Comparison of ENCODE assay signal across 8 mouse cellular contexts in the genomic region with DNA sequence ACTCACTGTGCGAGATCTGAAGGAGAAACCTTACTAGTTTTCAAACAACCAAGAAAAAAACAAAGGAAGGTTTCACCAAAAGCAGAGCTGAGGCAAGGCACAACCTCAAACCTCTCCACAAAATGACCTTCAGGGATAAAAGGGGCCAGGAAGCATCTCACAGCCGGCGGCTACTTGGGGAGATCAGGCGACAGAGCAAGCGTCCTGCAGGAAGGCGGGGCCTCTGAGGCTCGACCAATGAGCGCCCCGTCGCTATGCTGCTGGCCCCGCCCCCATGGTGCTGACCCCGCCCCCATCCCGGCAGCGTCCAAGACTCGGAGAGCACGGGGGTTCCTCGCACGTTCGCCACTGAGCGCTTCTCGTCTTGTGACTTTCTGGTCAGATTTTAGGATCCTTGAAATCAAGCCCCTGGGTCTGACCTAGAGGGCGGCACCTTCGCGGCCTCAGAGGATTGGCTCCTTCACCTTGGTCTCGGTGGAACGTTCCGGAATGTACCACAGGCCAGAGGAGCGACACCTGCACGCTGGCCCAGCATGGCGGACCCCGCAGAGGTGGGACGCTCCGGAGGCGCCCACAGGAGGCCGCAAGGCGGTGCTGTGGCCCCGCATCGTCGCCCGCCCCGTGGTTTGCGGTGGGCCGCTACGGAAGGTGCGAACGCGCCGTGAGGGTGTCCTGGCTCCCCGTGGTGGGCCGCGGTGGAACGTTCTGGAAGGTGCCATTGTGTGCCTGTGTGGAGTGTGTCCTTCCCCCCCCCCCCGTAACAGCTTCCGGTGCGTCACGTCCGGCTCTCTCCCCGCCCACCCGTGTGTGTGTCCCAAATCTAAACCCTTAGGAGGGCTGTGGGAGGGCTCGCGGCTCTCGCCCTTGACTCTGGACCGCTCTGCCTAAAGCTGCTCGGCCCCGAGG. TPM values are rescaled to one million over a fixed set of nuclear protein-coding genes. Genes with fewer than 3 reads are reported as not detected.
A peak's percentile ranks its signal among the peaks of the same experiment; 100 is the strongest.
DNase-seq lines count a peak whose midpoint lies in the region; ATAC-seq and TF ChIP-seq lines count a peak whose summit lies in the region.

Gene Slc35e2, plus strand, starts transcription at position 326 of the 906 bp plus-strand sequence.

- peak within 1 kb of the TSS; percentile 93 for H3K4me2 ChIP-seq in heart, embryonic 12.5 days
- peak within 1 kb of the TSS; percentile 96 for H3K4me2 ChIP-seq in kidney, postnatal 0 days (ENCODE audit: low read length)
- peak within 1 kb of the TSS; percentile 84 for H3K4me2 ChIP-seq in liver, embryonic 11.5 days
- H3K4me2 ChIP-seq in stomach, embryonic 14.5 days (replicated peaks; ENCODE audit: low read depth, low read length): peak within 1 kb of the TSS; percentile 73

- H3K27me3 ChIP-seq in C2C12 (ENCODE audit: control insufficient read depth, insufficient read depth, insufficient read length): no peaks in the 10 kb centered on the region
- H3K27me3 ChIP-seq in erythroblast, embryonic 14.5 days (ENCODE audit: control insufficient read depth): no peaks in the 10 kb centered on the region
- no peaks in the 10 kb centered on the region for H3K27me3 ChIP-seq in heart, embryonic 12.5 days (replicated peaks)
- H3K27me3 ChIP-seq in kidney, postnatal 0 days (ENCODE audit: insufficient read depth, low read length): no peaks in the 10 kb centered on the region
- H3K27me3 ChIP-seq in liver, embryonic 11.5 days (replicated peaks; ENCODE audit: control insufficient read depth, insufficient read depth, low read length): no peaks in the 10 kb centered on the region
- H3K27me3 ChIP-seq in stomach, embryonic 14.5 days (ENCODE audit: control insufficient read depth, insufficient read depth, low read length): no peaks in the 10 kb centered on the region

- WGBS in heart, embryonic 12.5 days: under 1% methylated on average over 65 of the region's 65 CpGs
- under 1% methylated on average over 63 of the region's 65 CpGs for WGBS in kidney, postnatal 0 days
- under 1% methylated on average over 58 of the region's 65 CpGs for WGBS in liver, embryonic 11.5 days
- under 1% methylated on average over 59 of the region's 65 CpGs for WGBS in stomach, embryonic 14.5 days

- peaks cover 57% of the 10 kb centered on the region for H3K79me2 ChIP-seq in C2C12 (ENCODE audit: control insufficient read depth, insufficient read depth)

- H3K9ac ChIP-seq in heart, embryonic 12.5 days: peak within 1 kb of the TSS; percentile 95
- peak within 1 kb of the TSS; percentile 77 for H3K9ac ChIP-seq in kidney, postnatal 0 days (ENCODE audit: low read depth, low read length)
- peak within 1 kb of the TSS; percentile 87 for H3K9ac ChIP-seq in liver, embryonic 11.5 days (ENCODE audit: low read depth, low read length)
- H3K9ac ChIP-seq in stomach, embryonic 14.5 days (replicated peaks; ENCODE audit: low read depth, low read length): peak within 1 kb of the TSS; percentile 87

- peak; percentile 98 for DNase-seq in brain, embryonic 14.5 days (ENCODE audit: low read depth)
- DNase-seq in kidney, postnatal 0 days (ENCODE audit: low spot score): peak; percentile 97
- DNase-seq in liver, embryonic 11.5 days (ENCODE audit: low spot score): peak; percentile 98
- DNase-seq in naive thymus-derived CD4-positive, alpha-beta T cell, adult 2 months (ENCODE audit: low read depth): peak; percentile 97

- TF ChIP-seq POLR2A in brain, embryonic 14.5 days (IDR thresholded peaks at IDR 0.05; ENCODE audit: borderline replicate concordance, extremely low read depth, insufficient read depth, insufficient read length, poor library complexity, severe bottlenecking): peak; percentile 76

- H3K4me1 ChIP-seq in erythroblast, embryonic 14.5 days (ENCODE audit: control insufficient read depth): peaks cover 74% of the 10 kb centered on the region
- H3K4me1 ChIP-seq in heart, embryonic 12.5 days (replicated peaks): peaks cover 10% of the 10 kb centered on the region
- no peaks in the 10 kb centered on the region for H3K4me1 ChIP-seq in kidney, postnatal 0 days (replicated peaks; ENCODE audit: insufficient read depth, low read length)
- H3K4me1 ChIP-seq in liver, embryonic 11.5 days (replicated peaks; ENCODE audit: control insufficient read depth, insufficient read depth, low read length): peaks cover 16% of the 10 kb centered on the region
- H3K4me1 ChIP-seq in stomach, embryonic 14.5 days (ENCODE audit: control insufficient read depth, insufficient read depth, low read length): peaks cover 7% of the 10 kb centered on the region; the same call in 1 of the 2 replicates

- peak within 1 kb of the TSS; percentile 71 for H3K4me3 ChIP-seq in C2C12 (ENCODE audit: insufficient read depth, poor library complexity, severe bottlenecking)
- peak within 1 kb of the TSS; percentile 97 for H3K4me3 ChIP-seq in erythroblast, embryonic 14.5 days (replicated peaks)
- H3K4me3 ChIP-seq in heart, embryonic 12.5 days: peak within 1 kb of the TSS; percentile 83
- H3K4me3 ChIP-seq in kidney, postnatal 0 days (replicated peaks; ENCODE audit: low read depth, low read length): peak within 1 kb of the TSS; percentile 58
- peak within 1 kb of the TSS; percentile 90 for H3K4me3 ChIP-seq in liver, embryonic 11.5 days (ENCODE audit: low read depth, low read length)
- peak within 1 kb of the TSS; percentile 95 for H3K4me3 ChIP-seq in stomach, embryonic 14.5 days (ENCODE audit: low read depth, low read length)

- TF ChIP-seq CTCF in C2C12 (IDR thresholded peaks at IDR 0.05; ENCODE audit: control insufficient read depth, insufficient read depth, insufficient read length): no peak
- no peak for TF ChIP-seq CTCF in brain, embryonic 14.5 days (IDR thresholded peaks at IDR 0.05; ENCODE audit: borderline replicate concordance, extremely low read depth, insufficient read depth, insufficient read length)
- peak; percentile 44 for TF ChIP-seq CTCF in kidney, postnatal 0 days (IDR thresholded peaks at IDR 0.05; ENCODE audit: low read depth)

- no peaks in the 10 kb centered on the region for H3K9me3 ChIP-seq in erythroblast, embryonic 14.5 days (ENCODE audit: control insufficient read depth, low read length)
- H3K9me3 ChIP-seq in heart, embryonic 12.5 days (replicated peaks): no peaks in the 10 kb centered on the region
- no peaks in the 10 kb centered on the region for H3K9me3 ChIP-seq in kidney, postnatal 0 days (replicated peaks; ENCODE audit: low read length)
- no peaks in the 10 kb centered on the region for H3K9me3 ChIP-seq in liver, embryonic 11.5 days (ENCODE audit: control insufficient read depth, low read length)
- H3K9me3 ChIP-seq in stomach, embryonic 14.5 days (ENCODE audit: control insufficient read depth, low read depth, low read length): no peaks in the 10 kb centered on the region

- peaks cover 23% of the 10 kb centered on the region for H3K36me3 ChIP-seq in C2C12 (ENCODE audit: control insufficient read depth, insufficient read depth)
- H3K36me3 ChIP-seq in erythroblast, embryonic 14.5 days (ENCODE audit: control insufficient read depth): peaks cover 32% of the 10 kb centered on the region
- peaks cover 25% of the 10 kb centered on the region for H3K36me3 ChIP-seq in heart, embryonic 12.5 days
- no peaks in the 10 kb centered on the region for H3K36me3 ChIP-seq in kidney, postnatal 0 days (ENCODE audit: insufficient read depth, low read length)
- peaks cover 3% of the 10 kb centered on the region; the same call in 1 of the 2 replicates for H3K36me3 ChIP-seq in liver, embryonic 11.5 days (ENCODE audit: control insufficient read depth, insufficient read depth, low read length)
- peaks cover 2% of the 10 kb centered on the region; the same call in 1 of the 2 replicates for H3K36me3 ChIP-seq in stomach, embryonic 14.5 days (ENCODE audit: control insufficient read depth, insufficient read depth, low read length)

- peaks cover 31% of the 10 kb centered on the region for H3K79me3 ChIP-seq in C2C12 (ENCODE audit: low read depth)

- peak within 1 kb of the TSS; percentile 99 for H3K27ac ChIP-seq in heart, embryonic 12.5 days (ENCODE audit: poor library complexity, severe bottlenecking)
- H3K27ac ChIP-seq in kidney, postnatal 0 days: peak within 1 kb of the TSS; percentile 96
- peak within 1 kb of the TSS; percentile 99 for H3K27ac ChIP-seq in liver, embryonic 11.5 days (ENCODE audit: low read depth, low read length)
- peak within 1 kb of the TSS; percentile 99 for H3K27ac ChIP-seq in stomach, embryonic 14.5 days (ENCODE audit: low read length)

- peak within 1 kb of the TSS; percentile 95 for H3ac ChIP-seq in C2C12 (ENCODE audit: control insufficient read depth, insufficient read length, low read depth)

- peak; percentile 97 for ATAC-seq in heart, embryonic 12.5 days (ENCODE audit: insufficient number of reproducible peaks, low FRiP score)
- ATAC-seq in kidney, postnatal 0 days (replicated peaks; ENCODE audit: low FRiP score, low read depth): peak; percentile 95
- peak; percentile 90 for ATAC-seq in liver, embryonic 11.5 days (replicated peaks; ENCODE audit: low FRiP score)
- ATAC-seq in stomach, embryonic 14.5 days (ENCODE audit: insufficient number of reproducible peaks, insufficient read depth, low FRiP score, low read depth): peak; percentile 96

TF ChIP-seq in C2C12, 6 proteins besides CTCF, POLR2A, EP300 and RAD21:
- TF ChIP-seq MAX (IDR thresholded peaks at IDR 0.05) (peak; percentile 69), MYOG (IDR thresholded peaks at IDR 0.05; ENCODE audit: control insufficient read depth, extremely low read depth, insufficient read length) (no peak)

RNA-seq across cellular contexts. Expression of gene Slc35e2, which starts in this region (rescaled TPM):
- polyA plus RNA-seq in C2C12 (2012; fragmentation: generic; extraction: Trizol): 6.3 TPM
- polyA plus RNA-seq in brain, embryonic 14.5 days (2012; rRNA removed): 15.0 and 21.8 TPM in 2 replicates
- 0.09 and 0.12 TPM in 2 replicates for polyA plus RNA-seq in erythroblast, embryonic 14.5 days (2012)
- 8.9 and 9.1 TPM in 2 replicates for polyA plus RNA-seq in heart, embryonic 12.5 days (2016; fragmentation: Nextera tagmentation; extraction: Ambion mirVana)
- polyA plus RNA-seq in kidney, postnatal 0 days (2015; fragmentation: Nextera tagmentation; extraction: Ambion mirVana): 6.4 and 6.6 TPM in 2 replicates
- polyA plus RNA-seq in liver, embryonic 11.5 days (2014; fragmentation: Nextera tagmentation; extraction: Ambion mirVana): 13.4 and 14.5 TPM in 2 replicates
- polyA plus RNA-seq in stomach, embryonic 14.5 days (2014; fragmentation: Nextera tagmentation; extraction: Ambion mirVana): 10.4 TPM in 2 replicates

Comparison
In these comparisons a context has a peak if more than half of its experiments do, and no peak if none do; other contexts are left out.
1. Peak in every context shown above with its lines: DNase-seq, ATAC-seq, H3K4me3 ChIP-seq and H3K27ac ChIP-seq.